Mouse (Mus musculus) liver, embryonic 16.5 days (tissue): ENCODE data around the gene Anxa5. TPM values are rescaled to one million over a fixed set of nuclear protein-coding genes. Genes with fewer than 3 reads are reported as not detected.
A peak's percentile ranks its signal among the peaks of the same experiment; 100 is the strongest.

Experiments used
- ATAC-seq: fragments of 200-750 bp; cut with Nextera tagmentation; 2 replicates; pipeline ENCODE4 v1.8.0; 2017; ENCODE audit warnings: low read depth, mild to moderate bottlenecking, moderate number of reproducible peaks, moderate library complexity
- H3K27ac ChIP-seq: fragments of 300-500 bp; sonication (generic); 2 replicates; pipeline ENCODE4 v1.5.1; 2014; ENCODE audit warnings: mild to moderate bottlenecking, low read length
- H3K27me3 ChIP-seq: fragments of 300-500 bp; sonication (generic); 2 replicates; pipeline ENCODE4 v1.6.1; 2014; ENCODE audit warnings: low read depth, low read length, mixed read lengths; ENCODE audit not compliant: control insufficient read depth, insufficient read depth
- H3K36me3 ChIP-seq: fragments of 300-500 bp; sonication (generic); 2 replicates; pipeline ENCODE4 v1.6.1; 2014; ENCODE audit warnings: mild to moderate bottlenecking; ENCODE audit not compliant: control insufficient read depth, insufficient read depth
- H3K4me1 ChIP-seq: fragments of 300-500 bp; sonication (generic); 2 replicates; pipeline ENCODE4 v1.6.1; 2014; ENCODE audit warnings: low read depth, low read length, mixed read lengths; ENCODE audit not compliant: control insufficient read depth
- H3K4me2 ChIP-seq: fragments of 300-500 bp; sonication (generic); 2 replicates; pipeline ENCODE4 v1.6.1; 2014; ENCODE audit warnings: low read depth, low read length, mixed read lengths
- H3K4me3 ChIP-seq: fragments of 300-500 bp; sonication (generic); 2 replicates; pipeline ENCODE4 v1.5.1; 2014; ENCODE audit warnings: low read depth, mild to moderate bottlenecking, low read length
- H3K9ac ChIP-seq: fragments of 300-500 bp; sonication (generic); 2 replicates; pipeline ENCODE4 v1.6.1; 2014; ENCODE audit warnings: low read depth, low read length
- H3K9me3 ChIP-seq: fragments of 300-500 bp; sonication (generic); replicated peaks from 2 replicates; pipeline ENCODE4 v1.6.1; 2016; ENCODE audit warnings: low read length; ENCODE audit not compliant: control insufficient read depth
- WGBS: fragments of 180-500 bp; shearing (Covaris S2); extraction: QIAGEN DNeasy Blood & Tissue Kit; methylation state at CpG from one replicate; pipeline ENCODE4 v1.1.7; 2014; ENCODE audit not compliant: insufficient replicate concordance; 5-methylcytosine and 5-hydroxymethylcytosine counted together
- polyA plus RNA-seq: library from polyadenylated mRNA; unstranded; fragments of >200 nt; fragmentation: Nextera tagmentation; extraction: Ambion mirVana; gene quantifications from 2 replicates; pipeline ENCODE4 v1.2.1, GENCODE M21; 2015

The Anxa5 gene
- polyA plus RNA-seq, 1 experiment from 2014 or later = 80.2 TPM

DNA sequence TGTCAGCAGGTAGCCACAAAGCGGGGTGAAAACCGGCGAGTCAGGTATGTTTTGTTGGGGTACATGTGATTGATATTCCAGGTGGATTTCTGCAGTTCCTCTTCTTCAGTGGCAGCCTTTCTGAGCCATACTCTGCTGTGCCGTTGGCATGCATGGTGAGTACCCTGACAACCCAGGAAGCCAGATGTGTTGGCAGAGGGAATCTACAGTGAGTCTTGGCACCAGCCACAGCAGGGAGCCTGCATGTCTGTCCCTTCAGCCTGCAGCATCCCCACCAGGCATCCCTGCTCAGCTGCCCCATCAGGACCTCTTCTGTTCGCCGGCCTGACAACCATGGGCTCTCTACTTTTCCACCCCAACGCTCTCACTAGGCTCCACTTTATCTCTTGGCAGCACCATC is 25.9 kb upstream of the Anxa5 start:
- ATAC-seq = no peak
- no peak overlapping the region for H3K4me3 ChIP-seq
- no peak overlapping the region for H3K27ac ChIP-seq
- no peaks in the 10 kb centered on the region for H3K4me1 ChIP-seq
- H3K4me2 ChIP-seq = no peak overlapping the region
- H3K27me3 ChIP-seq = no peaks in the 10 kb centered on the region
- H3K9me3 ChIP-seq = no peaks in the 10 kb centered on the region
- no peaks in the 10 kb centered on the region for H3K36me3 ChIP-seq
- H3K9ac ChIP-seq = no peak overlapping the region
- 63% methylated on average over 7 of the region's 7 CpGs for WGBS

DNA sequence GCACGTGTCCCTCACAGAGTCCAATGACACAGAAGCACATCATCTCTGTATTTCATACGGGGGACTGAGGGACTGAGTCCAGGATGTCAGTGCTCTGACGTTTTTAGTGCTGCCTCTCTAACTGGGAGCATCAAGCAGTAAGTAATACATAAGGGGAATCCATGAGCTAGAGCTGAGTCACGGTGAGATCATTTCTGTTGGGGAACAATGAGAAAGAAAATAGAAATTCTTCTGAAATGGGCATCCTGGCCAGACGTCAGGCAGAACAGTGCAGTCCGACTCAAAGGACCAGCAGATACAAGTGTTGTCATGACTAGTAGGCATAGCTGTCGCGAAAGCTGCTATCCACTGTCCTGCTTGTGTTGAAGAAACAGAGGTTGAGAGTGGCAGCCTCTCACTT is 25.3 kb upstream of the Anxa5 start:
- H3K36me3 ChIP-seq = no peaks in the 10 kb centered on the region
- H3K4me1 ChIP-seq = no peaks in the 10 kb centered on the region
- no peak overlapping the region for H3K4me2 ChIP-seq
- ATAC-seq = no peak
- H3K27me3 ChIP-seq = no peaks in the 10 kb centered on the region
- WGBS = 58% methylated on average over 8 of the region's 8 CpGs
- no peak overlapping the region for H3K27ac ChIP-seq
- no peak overlapping the region for H3K4me3 ChIP-seq
- no peaks in the 10 kb centered on the region for H3K9me3 ChIP-seq
- H3K9ac ChIP-seq = no peak overlapping the region

DNA sequence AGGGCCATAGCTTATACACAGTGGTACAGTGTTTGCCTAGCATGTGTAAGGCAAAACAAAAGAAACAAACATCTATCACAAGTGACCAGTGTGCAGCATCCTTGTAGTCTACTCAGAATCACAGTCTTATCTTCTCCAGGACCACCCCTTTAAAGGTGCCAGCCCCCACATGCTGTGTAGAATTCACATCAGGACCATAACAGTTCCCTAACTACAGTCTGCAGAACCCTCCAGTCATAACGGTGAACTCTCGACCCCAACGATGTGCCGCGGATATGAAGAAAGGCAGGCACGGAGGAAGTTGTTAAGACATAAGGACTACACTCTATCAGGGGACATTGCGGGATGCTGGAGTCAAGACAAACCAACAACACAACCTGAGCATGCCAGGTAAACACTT is 23.7 kb upstream of the Anxa5 start:
- WGBS = 86% methylated on average over 7 of the region's 7 CpGs
- Histone ChIP-seq H3K36me3 (no peaks in the 10 kb centered on the region), H3K4me3 (no peak overlapping the region)

DNA sequence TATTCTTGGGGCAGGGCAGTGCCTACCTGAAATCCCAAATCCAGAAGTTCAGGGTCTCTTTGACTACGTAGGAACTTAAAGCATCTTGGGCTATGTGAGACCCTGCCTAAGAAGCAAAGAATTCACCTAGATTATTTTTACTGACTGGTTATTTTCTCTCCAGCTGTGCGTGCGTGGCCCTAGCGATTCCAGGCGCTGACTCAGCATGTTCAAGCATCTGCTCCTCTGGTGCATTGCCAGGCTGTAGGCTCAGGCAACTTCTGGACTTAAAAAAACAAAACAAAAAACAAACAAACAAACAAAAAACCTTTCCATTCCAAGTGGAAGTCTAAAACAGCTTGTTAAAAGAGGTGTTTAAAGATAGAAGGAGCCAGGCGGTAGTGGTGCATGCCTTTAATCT is 22.5 kb upstream of the Anxa5 start:
- Histone ChIP-seq H3K4me1 (no peaks in the 10 kb centered on the region), H3K9ac (no peak overlapping the region), H3K36me3 (no peaks in the 10 kb centered on the region), H3K4me3 (no peak overlapping the region), H3K9me3 (no peaks in the 10 kb centered on the region), H3K4me2 (no peak overlapping the region), H3K27ac (no peak overlapping the region), H3K27me3 (no peaks in the 10 kb centered on the region)
- ATAC-seq = no peak
- WGBS = 79% methylated on average over 6 of the region's 6 CpGs

More for the DNA sequence above, 23.7 kb upstream of the Anxa5 start:
- no peaks in the 10 kb centered on the region for H3K4me1 ChIP-seq
- no peak overlapping the region for H3K9ac ChIP-seq
- no peaks in the 10 kb centered on the region for H3K27me3 ChIP-seq
- no peak overlapping the region for H3K4me2 ChIP-seq
- no peak for ATAC-seq
- no peak overlapping the region for H3K27ac ChIP-seq
- H3K9me3 ChIP-seq = no peaks in the 10 kb centered on the region

DNA sequence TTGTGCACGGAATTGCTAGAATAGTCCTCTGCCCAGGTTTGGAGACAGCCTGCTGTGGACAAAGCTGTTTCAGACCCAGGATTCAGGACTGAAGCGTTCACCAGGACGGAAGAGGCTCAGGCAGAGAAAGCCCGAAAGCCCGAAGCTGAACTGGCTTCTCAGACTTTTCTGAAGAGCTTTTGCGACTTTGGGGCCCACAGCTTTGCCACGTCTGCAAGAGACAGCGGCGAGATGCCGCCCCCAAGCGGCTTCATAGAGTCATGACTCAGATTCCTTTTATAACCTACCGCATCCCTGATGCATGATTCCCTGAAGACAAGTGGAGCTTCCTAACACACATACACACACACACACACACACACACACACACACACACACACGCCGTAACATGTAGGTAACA is 21.1 kb upstream of the Anxa5 start:
- no peak overlapping the region for H3K9ac ChIP-seq
- H3K27me3 ChIP-seq = no peaks in the 10 kb centered on the region
- WGBS = 14% methylated on average over 14 of the region's 14 CpGs
- ATAC-seq = no peak
- no peak overlapping the region for H3K4me2 ChIP-seq
- H3K27ac ChIP-seq = no peak overlapping the region
- H3K4me1 ChIP-seq = no peaks in the 10 kb centered on the region
- H3K9me3 ChIP-seq = no peaks in the 10 kb centered on the region
- H3K4me3 ChIP-seq = no peak overlapping the region
- no peaks in the 10 kb centered on the region for H3K36me3 ChIP-seq

DNA sequence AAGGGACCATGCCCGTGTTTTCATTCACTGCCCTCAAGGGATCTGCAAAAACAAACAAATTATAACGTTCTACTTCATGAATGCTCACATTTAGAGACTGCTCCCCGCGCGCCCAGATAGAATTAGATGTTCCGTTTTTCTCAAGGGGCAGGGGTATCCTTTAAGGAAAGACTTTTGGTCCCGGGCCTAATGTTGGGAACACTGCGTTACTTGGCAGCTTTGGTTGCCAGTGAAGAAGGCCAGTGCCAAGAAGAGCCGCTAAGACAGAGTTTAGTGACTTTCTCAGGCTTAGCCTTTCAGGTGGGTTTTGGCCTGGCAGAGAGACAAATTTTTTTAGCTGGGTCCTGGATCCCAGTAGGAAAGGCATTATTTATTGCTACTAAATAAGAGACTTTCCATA is 20.6 kb upstream of the Anxa5 start:
- WGBS = 71% methylated on average over 9 of the region's 9 CpGs
- H3K36me3 ChIP-seq = no peaks in the 10 kb centered on the region
- no peaks in the 10 kb centered on the region for H3K9me3 ChIP-seq
- no peaks in the 10 kb centered on the region for H3K4me1 ChIP-seq
- no peak overlapping the region for H3K4me3 ChIP-seq
- no peak overlapping the region for H3K4me2 ChIP-seq
- no peaks in the 10 kb centered on the region for H3K27me3 ChIP-seq
- ATAC-seq = no peak
- no peak overlapping the region for H3K27ac ChIP-seq
- H3K9ac ChIP-seq = no peak overlapping the region

DNA sequence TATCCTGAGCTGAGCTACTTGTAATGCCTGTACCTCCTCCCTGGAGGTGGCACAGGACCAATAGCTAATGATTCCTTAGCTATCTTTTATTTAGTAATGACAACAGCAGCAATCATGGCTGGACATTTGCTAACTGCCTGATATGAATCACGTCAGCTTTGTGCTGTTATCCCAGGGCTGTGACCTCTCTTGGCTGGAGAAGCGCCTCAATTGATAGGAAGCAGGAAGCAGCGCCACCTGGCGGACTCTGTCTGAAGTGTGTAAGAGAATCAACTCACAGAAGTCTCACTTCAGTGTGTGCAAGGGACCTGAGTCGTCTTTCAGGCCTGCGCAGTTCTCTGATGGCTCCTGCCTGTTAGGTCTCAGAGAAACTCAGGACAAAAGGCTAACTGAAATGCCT is 19.7 kb upstream of the Anxa5 start:
- H3K36me3 ChIP-seq = no peaks in the 10 kb centered on the region
- no peaks in the 10 kb centered on the region for H3K4me1 ChIP-seq
- H3K27me3 ChIP-seq = no peaks in the 10 kb centered on the region
- no peak overlapping the region for H3K4me3 ChIP-seq
- no peak overlapping the region for H3K9ac ChIP-seq
- no peaks in the 10 kb centered on the region for H3K9me3 ChIP-seq
- 0 out of 2 replicates have a peak overlapping the region, but pooled peaks have one; percentile 1 for H3K4me2 ChIP-seq
- ATAC-seq = peak; percentile 63
- no peak overlapping the region for H3K27ac ChIP-seq
- WGBS = 5% methylated on average over 6 of the region's 6 CpGs

DNA sequence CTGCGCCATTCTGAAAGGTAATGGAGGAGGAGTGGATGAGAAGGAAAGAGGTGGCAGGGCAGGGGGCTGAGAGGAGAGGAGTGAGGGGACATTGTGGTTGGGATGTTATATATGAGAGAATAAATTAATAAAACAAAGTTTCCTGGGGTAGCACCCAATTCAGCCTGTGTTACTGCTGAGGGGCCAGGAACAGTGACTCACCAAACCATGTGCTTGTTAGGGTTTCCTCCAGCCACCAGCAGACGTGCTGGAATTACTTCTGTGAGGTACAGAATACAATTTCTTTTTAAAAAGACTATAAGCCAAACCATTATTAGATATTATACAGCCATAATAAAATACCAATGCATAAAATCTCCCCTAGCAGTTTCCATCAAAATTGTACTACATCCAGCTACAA is 18.9 kb upstream of the Anxa5 start:
- Histone ChIP-seq H3K36me3 (no peaks in the 10 kb centered on the region), H3K4me2 (no peak overlapping the region), H3K9me3 (no peaks in the 10 kb centered on the region), H3K27me3 (no peaks in the 10 kb centered on the region), H3K4me3 (no peak overlapping the region), H3K4me1 (no peaks in the 10 kb centered on the region), H3K27ac (no peak overlapping the region), H3K9ac (no peak overlapping the region)
- 58% methylated on average over 2 of the region's 2 CpGs for WGBS
- no peak for ATAC-seq

DNA sequence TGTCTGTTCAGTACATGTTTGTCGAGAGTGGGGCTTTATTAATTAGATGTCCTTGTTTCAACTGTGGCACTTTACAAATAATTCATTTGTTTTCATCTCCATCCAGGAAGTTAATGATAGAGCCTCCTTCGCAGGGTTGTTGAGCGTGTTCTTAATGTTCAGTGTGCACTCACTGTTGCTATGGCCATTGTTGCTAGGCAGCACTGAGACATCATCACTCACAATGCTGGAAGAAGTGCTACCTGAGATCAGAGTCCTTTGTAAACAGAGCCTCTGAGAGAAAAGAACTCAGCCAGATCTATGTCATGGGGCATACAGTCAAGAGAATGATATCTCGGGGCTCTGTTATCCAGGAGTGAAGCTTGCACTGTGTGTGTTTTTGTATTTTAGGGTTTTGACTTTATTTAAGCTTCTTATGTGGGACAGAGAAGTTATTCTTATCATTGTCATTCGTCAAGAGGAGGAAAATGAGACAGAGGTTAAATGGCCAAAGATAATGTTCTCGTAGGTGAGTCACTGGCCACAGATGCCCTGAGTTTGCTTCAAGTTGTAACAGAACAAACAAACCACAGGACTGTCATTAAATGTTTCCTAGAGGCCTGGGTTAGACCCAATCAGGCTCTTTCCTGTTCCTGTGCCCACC is 18.1 kb upstream of the Anxa5 start:
- no peaks in the 10 kb centered on the region for H3K9me3 ChIP-seq
- WGBS = 49% methylated on average over 6 of the region's 6 CpGs
- no peak for ATAC-seq
- no peaks in the 10 kb centered on the region for H3K27me3 ChIP-seq
- H3K27ac ChIP-seq = no peak overlapping the region
- H3K9ac ChIP-seq = no peak overlapping the region
- H3K4me3 ChIP-seq = no peak overlapping the region
- no peaks in the 10 kb centered on the region for H3K4me1 ChIP-seq
- H3K4me2 ChIP-seq = no peak overlapping the region
- no peaks in the 10 kb centered on the region for H3K36me3 ChIP-seq
